Mouse (Mus musculus) spleen, adult 18-20 months (tissue): ENCODE data around the gene D10Jhu81e.
"Not testable (repeated sequence)": the region's sequence is repeated elsewhere in the genome, so short reads cannot be mapped to it uniquely, and the experiment has no call there.

Experiments used
- DNase-seq, 2 experiments: peaks; one replicate each; pipeline ENCODE4 v3.0.0; 2022; ENCODE audit warnings: mixed read lengths in 2 of 2

D10Jhu81e gene

DNA sequence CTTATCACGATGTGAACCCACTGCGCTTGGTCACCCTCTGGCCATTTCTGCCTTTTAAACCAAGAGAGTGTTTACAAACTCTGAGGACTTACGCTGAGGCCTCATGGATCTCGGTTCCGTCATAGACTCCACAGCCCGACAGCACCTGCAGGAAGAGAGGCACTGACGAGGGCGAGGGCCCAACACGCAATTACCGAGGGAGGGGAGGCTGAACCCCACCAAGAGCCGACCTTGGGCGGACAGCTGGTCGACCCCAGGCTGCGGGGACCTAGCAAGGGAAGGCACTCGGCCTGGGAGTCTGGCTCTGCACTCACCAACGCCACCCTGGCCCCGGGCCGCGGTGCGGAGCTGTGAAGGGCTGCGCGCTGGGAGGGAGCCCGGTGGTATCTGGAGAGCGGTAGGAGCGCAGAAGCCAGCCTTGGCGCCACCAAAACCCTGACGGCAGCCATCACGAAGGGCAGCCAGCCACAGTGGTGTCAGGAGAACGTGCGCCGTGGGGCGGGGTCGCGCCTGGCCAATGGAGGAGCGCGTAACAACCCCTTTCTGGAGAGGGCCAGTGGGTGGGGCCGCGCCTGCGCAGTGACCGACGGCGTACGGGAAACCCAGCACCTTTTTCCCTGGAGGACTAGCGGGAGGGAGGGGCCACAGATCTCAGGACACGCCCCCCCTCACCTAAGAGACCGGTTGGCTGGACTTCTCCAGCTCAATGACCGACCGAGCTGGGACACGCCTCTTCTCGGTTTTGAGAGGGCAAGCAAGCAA lies at the start of gene D10Jhu81e:
TSS of gene D10Jhu81e (minus strand) at position 502 of the 762 bp plus-strand sequence.
- DNase-seq: peak; percentile 100

DNA sequence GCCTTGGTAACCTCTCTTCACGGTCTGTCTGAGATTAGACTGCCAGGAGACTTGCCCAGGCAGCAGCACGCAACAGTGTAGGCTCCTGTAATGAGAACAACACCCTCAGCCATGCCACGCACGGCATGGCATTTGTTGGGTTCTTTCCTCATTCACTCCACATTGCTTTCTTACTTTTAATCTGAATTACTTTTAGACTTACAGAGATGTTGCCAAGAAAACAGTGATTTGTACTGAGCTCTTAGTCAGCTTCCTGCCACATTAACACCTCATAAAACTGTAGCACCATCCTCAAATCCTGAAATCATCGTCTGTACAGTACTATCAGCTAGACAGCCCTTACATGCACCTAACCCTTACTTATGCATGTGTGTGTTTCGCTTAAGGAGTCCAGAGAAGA lies 49.0 kb upstream of the D10Jhu81e start:
- no peak for DNase-seq

DNA sequence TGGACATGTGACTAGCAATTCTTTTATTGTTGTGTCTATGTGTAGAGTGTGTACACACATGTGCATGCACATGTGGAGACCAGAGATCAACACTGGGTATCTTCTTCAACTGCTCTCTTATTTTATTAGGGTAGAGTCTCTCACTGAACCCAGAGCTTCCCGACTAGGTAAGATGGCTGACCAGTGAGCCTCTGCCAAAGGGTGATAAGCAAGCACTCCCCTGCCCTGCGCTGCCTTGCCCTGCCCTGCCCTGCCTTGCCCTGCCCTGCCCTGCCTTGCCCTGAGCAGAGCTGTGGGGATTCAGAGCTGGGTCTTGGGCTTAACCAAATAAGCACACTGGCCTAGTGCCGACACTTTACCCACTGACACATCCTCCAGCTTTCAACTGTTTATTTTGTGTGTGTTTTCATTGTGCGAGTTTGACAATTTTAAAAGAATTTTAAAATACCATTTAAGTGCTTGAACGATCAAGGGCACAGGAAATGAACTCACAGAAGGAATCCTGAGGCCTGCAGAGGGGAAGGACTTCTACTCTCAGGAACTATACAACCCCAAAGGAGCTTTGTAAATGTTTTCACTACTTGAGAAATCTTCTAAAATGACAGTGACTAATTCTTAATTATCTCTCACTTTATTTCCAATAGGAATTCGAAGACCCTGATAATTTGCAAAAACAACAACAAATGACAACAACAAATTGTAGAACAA lies 46.9 kb upstream of the D10Jhu81e start:
- no peak for DNase-seq

DNA sequence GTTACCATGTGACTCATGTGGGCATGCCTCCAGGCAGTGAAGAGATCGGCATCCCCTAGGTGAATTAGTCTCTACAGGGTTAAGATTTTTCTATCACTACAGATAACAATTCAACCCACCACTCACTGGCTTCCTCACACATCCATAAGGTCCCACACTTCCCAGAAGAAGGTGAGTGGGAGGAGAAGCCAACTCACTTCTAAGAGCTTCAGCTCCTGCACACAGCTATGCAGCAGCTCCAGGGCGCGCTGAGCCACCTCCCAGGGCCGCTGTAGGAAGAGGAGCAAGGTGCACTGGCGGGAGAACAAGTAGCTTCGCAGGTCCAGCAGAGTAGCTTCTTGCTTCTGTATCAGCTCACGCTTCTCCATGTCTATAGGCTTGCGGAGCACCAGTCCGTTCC lies 44.8 kb upstream of the D10Jhu81e start:
- DNase-seq: no peak

DNA sequence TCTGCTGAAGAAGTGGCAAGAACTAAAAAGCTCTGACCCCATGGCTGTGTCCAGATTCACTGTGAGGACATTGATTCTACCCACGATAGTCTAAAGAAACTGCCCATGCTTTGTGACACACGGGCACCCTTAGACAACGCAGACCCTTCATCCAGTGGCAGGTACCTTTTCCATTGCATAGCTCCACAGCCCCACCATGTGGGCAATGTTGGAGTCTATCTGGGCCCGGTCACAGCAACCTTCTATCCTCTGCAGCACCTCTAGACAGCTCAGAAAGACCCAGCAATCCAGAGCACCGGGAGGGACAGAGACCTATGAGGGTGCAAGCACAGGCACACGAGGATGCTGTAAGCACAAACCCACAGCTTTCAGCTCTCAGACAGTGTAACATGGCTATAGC lies 41.7 kb upstream of the D10Jhu81e start:
- peak in 1 of 2 experiments; percentile 37 for DNase-seq

DNA sequence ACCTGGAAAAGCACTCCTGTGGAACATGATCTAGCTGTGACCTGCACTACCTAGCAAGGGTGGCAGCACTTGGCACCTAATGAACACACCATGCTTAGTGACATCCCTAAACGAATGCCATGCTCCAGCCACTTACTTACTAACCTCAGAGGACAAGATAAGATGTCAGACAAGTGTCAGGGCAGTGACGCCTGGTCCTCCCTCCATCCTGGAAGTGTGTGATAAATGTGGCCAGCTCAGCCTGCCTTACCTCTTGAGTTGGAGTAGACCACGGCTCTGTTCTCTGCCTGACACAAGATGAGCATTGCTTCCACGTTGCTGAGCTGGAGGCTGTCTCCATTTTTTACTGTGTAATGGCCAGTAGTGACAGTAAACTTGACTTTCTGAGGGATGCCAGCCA lies 31.6 kb upstream of the D10Jhu81e start:
- no peak for DNase-seq

DNA sequence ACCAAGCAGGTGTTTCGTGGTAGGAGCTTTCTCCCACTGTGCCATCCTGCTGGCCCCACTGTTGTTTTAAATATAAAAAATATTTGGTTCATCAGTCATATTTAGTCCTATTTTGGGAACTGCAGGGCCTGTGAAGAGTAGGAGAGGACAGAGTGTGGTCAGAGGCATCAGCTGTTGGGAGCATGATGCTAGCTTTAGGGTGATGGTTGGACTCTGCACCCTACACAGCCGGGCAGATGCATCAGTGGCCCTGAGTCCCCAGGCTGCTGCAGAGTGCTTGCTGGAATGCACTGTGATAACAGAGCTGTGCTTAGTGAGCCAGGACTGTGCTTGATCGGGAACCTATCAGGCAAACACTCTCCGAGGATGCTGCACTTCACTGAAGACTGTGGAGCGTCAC lies 23.4 kb upstream of the D10Jhu81e start:
- DNase-seq: no peak

DNA sequence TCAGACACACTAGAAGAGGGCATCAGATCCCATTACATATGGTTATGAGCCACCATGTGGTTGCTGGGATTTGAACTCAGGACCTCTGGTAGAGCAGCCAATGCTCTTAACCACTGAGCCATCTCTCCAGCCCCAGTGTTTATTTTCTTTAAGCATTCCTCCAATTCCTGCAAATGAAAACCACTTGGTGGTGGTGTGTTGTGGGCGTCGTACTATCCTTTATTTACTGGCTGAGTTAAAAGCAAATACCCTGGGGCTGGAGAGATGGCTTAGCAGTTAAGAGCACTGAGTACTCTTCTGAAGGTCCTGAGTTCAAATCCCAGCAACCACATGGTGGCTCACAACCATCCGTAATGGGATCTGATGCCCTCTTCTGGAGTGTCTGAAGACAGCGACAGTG lies 16.5 kb upstream of the D10Jhu81e start:
- not testable (repeated sequence) for DNase-seq

DNA sequence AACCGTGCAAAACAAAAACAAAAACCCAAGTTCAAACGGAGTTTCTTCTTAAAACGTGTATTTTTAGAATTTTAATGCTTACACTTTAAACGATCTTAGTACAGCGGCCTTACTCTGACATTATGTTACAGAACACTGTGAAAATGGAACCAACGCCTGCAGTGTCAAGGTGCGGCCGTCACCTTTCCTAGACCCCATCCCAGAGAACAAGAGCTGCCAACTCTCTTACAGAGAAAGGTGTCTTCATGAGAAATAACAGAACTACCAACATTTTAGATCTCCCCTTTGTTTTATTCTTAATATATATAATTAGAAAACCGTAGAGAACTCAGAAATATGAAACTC lies 15.8 kb upstream of the D10Jhu81e start:
- DNase-seq: no peak

DNA sequence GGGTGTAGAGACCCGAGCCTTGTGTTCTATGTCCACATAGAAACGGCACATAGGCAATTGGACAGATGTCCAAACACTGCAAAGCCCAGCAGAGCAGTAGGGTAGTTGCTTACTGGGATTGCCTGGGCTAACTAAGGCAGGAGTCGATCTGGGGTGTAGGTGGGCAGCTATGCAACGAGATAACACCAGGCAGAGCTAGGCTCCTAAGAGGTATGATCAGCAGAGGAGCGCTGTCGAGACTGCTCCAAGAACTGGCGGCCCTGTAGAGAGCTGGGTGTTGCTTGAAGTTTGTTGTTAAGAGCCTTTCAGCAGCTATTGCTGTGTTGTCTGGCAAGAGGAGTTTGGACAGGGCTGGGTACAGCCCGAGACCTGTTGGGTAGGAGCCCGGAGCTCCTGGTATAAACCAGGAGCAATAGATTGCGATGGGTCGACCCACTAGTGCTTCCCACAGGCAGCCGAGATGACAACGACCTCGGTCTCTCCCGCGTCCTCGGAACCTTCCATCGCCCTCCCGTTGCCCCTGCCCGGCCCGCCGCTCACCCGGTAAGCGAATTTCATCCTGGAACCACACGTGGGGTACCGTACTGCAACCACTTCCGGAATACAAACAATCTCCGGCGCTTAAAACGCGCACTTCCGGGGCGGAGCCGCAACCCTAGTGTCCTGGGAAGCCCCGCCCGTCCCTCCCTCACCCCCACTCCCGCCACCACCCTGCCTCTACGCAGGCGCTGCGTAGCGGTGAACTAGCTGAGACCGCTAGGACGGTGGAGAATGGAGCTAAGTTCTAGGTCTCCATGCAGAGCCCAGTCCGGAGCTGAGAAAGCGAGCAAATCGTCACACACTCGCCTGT lies 15.2 kb upstream of the D10Jhu81e start, which contains the start of gene Pwp2:
TSS of gene Pwp2 (minus strand) at position 619 of the 850 bp plus-strand sequence.
- peak; percentile 79 to 87 for DNase-seq

DNA sequence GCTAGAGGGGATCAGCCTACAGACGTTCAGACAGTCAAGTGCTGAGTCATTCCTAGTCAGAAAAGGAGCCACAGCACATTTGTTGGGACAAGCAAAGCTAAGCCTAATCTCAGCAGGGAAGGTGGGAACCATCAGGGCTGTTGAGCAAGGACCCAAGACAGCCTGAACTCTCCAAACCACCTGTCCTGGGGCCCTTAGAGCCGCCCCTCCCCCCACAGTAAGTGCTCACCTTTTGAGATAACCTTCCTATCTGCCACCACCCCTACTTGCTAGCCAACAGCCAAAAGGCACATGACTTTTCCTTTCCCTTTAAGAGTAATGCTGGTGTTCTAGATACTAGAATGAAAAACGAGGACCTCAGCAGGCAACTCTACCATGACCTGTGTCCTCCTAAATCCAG lies 14.0 kb upstream of the D10Jhu81e start:
- DNase-seq: no peak

DNA sequence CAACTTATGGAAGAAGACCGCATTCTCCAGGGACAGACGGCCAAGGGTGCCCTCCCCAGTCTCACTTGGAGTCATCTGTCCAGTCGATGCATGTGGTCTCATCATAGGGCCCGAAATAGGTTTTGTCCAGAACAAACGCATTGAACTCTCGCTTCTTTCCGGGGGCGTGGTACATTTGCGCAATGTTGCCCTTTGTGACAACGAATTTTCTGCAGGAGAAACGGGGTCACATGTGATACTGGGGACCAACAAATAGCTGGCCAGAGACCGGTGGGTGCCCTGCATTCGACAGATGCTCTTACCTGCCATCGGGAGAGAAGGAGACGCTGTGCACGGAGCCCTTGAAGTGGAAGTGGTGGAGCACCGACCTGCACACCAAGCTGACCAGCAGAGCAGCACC lies 12.7 kb upstream of the D10Jhu81e start:
- no peak for DNase-seq

DNA sequence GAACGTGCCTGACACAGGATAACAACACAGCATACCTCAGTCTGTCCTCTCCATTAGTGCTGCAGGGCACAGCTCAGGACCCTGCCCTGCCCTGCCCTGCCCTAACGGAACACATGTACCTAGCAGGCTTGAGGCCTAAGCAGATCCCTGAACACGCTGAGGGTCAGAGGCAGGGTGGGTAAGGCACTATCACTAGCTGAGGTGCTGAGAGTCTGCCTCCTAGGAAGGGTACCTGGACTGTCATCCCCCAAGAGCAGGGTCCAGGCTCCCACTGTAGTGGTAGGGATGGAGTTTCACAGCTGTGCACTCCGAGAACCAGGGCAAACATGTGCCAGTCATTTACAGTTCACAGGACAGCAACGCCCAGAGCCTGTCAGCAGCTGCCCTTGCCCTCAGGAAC lies 4.9 kb upstream of the D10Jhu81e start:
- DNase-seq: no peak

DNA sequence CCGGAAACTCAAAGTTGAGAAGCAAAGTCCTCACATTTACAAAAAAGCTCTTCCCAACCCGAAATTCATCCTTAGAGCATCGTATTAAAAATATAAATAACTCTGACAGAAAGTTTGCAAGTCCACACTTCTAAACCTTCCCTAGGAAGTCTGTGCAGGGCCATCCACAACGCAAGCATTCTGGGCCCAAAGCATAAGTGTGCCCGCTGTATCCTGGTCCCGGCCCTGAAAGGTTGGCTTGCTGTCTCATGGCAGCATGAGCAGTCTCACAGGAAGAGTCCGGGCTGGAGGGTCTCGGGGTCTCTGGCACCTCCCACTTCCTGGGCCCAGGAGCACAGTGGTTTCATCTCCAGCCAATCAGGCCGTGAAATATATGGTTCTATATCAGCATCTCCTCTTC lies 2.0 kb upstream of the D10Jhu81e start:
- no peak for DNase-seq

DNA sequence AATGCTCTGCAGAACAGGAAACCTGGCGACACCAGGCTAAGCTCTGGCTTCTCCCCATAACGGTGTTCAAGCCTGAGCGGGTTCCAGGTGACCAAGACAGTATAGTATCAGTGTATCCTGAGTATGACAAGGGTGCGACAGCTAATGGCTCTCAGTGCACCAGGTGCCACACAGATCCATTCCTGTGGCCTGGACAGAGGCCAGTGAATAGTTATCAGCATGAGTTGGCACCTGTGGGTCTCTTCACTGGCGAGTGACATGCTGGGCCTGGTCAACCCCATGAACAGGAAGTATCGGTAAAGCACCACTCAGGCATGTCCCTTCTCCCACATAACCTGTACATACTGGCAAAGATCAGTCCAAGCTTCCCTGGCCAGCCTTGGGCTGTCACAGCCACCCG lies 1.5 kb upstream of the D10Jhu81e start:
- DNase-seq: no peak

DNA sequence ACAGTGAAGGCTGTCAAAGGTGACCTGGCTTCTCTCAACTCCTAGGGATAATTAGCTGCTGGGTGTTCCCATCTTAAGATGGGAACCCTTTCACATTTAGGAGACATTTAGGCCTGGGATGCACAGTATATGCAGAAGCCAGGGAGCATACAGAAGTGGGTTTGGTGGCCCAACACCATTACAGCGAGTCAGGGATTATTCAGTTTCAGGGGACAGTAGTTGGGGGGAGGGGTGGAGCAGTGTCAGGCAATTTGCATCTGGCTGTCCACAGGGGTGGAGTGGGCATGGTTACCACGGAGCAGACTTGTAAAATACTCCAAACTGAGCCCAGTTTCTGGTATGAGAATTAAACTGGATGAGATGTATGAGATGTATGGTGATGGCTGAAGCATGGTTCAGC lies 863 bp upstream of the D10Jhu81e start:
- no peak for DNase-seq

DNA sequence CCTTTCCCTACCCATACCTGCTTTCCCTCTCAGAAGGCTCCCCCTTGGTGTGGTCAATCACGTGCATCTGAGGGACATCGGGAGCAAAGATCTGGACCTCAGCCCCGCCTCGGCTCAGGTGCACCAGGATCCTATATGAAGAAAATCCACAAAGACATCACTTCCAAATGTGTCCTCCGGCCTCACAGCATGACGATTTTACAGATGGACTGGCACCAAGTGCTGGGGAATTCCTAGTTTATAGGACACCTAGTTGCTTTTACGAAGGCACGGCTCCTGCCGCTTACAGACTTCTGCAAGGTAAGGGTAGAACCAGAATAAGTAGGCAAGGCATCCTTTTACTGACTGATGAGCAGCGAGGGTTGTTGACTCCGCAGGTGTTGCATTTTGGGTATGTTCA lies 790 bp downstream of the D10Jhu81e start:
- no peak for DNase-seq

DNA sequence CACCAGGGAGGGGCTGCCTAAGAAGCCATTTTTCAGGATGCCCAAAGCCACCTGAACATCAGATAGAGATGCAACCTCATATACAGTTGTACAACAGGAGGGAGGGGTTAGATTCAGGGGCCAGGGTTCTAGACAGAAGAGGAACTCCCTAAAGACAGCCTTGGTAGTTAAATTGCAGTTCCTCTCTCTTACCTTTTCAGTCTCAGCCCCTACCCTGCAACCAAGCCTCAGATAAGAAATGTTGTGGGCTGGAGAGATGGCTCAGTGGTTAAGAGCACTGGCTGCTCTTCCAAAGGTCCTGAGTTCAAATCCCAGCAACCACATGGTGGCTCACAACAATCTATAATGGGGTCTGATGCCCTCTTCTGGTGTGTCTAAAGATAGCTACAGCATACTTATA lies 1.8 kb downstream of the D10Jhu81e start:
- DNase-seq: no peak

DNA sequence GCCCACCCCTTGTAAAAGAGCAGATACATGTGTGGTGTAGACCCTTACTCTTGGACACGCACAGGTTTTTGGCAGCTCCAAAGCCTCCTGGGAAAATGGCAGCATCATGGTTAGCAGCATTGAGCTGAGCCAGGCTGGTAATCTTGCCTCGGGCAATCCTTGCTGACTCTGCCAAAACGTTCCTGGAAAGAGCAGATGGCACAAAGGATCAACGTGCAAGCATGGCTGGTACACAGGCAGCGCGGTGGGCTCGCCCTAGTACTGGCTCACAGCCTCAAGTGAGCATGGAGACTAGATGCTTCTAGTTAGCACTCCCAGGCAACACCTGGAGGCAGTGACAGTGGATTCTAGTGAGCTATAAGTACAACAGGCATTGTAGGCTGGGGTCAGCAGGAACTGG lies 2.2 kb downstream of the D10Jhu81e start:
- DNase-seq: no peak

DNA sequence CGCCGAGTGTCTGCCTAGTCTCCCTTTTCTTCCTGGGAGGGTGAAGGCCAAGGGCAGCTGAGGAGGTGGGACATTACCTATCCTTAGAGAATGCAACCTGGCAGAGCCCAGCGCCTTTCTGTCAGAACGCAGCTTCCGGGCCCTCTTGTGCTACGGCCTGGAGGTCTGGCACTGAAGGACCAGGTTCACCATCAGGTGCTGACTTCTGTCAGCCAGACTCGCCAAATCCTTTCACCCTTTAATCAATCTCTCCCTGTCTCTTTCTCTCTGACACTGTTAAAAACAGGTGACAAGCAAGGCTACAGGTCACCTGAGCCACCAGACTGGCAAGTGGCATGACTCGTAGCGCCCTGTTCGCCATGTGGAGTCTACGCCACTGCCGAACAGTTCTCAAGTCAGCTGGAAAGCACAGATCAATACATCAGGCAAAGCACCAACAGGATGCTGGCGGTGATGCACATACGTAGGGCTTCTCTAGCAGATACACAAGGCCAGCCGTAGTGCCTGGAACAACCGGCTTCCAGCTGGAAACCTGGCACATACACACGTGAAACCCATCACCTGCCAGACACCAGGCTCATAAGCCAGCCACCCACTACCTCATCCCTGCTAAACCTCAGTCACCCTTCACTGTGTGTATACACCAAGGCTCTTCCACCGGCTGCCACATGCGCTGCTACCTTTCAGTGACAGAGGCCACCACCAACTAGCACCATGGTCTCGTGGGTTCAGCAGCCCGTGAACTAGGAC lies 4.2 kb downstream of the D10Jhu81e start:
- no peak for DNase-seq

DNA sequence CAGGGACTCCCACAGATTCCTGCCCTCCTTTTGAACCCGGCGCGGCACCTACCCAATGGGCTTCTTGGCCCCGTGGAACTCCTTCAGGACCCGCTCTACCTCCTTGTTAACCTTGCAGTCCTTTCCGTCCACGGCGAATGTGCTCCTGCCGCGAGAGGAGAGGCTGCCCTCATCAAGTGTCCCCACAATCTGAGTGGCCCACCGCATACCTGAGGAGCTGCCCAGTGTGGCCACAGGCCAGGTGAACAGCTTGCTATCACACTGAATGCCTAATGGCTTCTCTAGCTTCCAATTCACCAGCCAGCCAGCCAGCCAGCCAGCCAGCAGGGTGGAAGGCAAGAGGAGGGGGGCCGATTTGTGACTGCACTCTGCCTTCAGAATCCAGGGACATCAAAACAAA lies 4.8 kb downstream of the D10Jhu81e start:
- no peak for DNase-seq

DNA sequence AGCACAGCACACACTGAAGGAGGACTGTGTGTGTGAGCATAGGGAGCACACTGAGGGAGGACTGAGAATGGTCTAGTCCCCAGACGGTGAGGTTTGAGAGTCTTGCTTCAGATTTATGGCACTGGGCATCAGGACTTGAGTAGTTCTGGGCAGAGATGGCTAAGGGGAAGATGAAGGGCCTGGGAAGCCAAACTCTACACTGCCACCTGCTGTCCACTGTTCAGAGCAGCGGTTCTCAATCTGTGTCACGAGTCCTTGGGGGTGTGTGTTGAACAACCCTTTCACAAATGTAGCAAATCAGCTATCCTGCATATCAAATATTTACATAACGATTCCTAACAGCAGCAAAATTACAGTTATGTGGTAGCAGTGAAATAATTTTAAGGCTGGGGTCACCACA lies 5.7 kb downstream of the D10Jhu81e start:
- DNase-seq: peak; percentile 46 to 76

DNA sequence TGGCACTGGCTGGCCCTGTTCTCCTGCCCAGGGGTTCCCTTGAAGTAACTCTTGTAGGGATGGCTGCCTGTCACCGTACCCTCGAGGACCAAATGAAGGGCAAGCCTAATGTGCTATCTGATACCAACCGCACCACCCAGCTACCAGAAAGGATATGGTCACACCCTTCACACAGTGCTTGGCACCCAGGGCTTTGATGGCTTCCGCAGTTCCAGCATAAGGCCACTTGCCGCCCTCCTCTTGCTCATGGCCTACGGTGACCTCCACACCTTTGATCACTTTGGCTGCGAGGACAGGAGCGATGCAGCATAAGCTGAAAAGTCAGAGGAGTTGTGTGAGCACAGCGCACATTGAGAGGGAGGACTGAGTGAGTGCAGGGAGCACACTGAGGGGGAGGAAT lies 6.3 kb downstream of the D10Jhu81e start:
- DNase-seq: no peak
